ENCODE assay signal across 18 mouse cellular contexts in genomic region chr14:25761184-25761583, GRCm38 (mm10).
"Had no signal": no experiment of that assay in that cellular context is flagged by ENCODE, and none has a peak within 500 bp of the region (broad histone marks: within the 10 kb centered on the region; RNA-seq: fewer than 3 reads in every experiment).

No protein-coding gene starts in this region.

- H3K27me3 ChIP-seq: limb, embryonic 12.5 days; limb, embryonic 15.5 days; lung, embryonic 15.5 days; neural tube, embryonic 12.5 days; neural tube, embryonic 15.5 days had no signal

- H3K9me3 ChIP-seq: limb, embryonic 12.5 days; limb, embryonic 15.5 days; lung, embryonic 15.5 days; neural tube, embryonic 12.5 days; neural tube, embryonic 15.5 days had no signal

- H3K36me3 ChIP-seq: limb, embryonic 12.5 days; limb, embryonic 15.5 days; lung, embryonic 15.5 days; neural tube, embryonic 12.5 days; neural tube, embryonic 15.5 days had no signal

- ATAC-seq: intestine, postnatal 0 days; liver, postnatal 0 days had no signal

- H3K4me3 ChIP-seq: limb, embryonic 12.5 days; limb, embryonic 15.5 days; lung, embryonic 15.5 days; neural tube, embryonic 12.5 days; neural tube, embryonic 15.5 days had no signal

- H3K4me2 ChIP-seq: limb, embryonic 12.5 days; limb, embryonic 15.5 days; liver, embryonic 11.5 days; lung, embryonic 15.5 days; midbrain, embryonic 11.5 days; neural tube, embryonic 12.5 days; neural tube, embryonic 15.5 days had no signal

- H3K27ac ChIP-seq: kidney, postnatal 0 days; liver, embryonic 14.5 days; lung, embryonic 15.5 days; neural tube, embryonic 12.5 days; neural tube, embryonic 15.5 days had no signal

- DNase-seq: kidney, adult 2 months; kidney, postnatal 25 days; left cerebral cortex, postnatal 4 days; liver, postnatal 0 days; lung, postnatal 10 days; lung, postnatal 36 days; midbrain, embryonic 14.5 days; thymus, postnatal 25 days had no signal

- H3K9ac ChIP-seq: limb, embryonic 12.5 days; limb, embryonic 15.5 days; liver, embryonic 14.5 days; liver, postnatal 0 days; lung, embryonic 15.5 days; neural tube, embryonic 12.5 days; neural tube, embryonic 15.5 days had no signal
